Mouse (Mus musculus) spleen, postnatal 10 days (tissue): Measurements from ENCODE around the gene Ebf4.

Experiments used
- DNase-seq, 2 experiments: peaks; one replicate each; pipeline ENCODE4 v3.0.0; 2021 to 2022; ENCODE audit warnings: low spot score in 2 of 2

Ebf4 gene

DNA sequence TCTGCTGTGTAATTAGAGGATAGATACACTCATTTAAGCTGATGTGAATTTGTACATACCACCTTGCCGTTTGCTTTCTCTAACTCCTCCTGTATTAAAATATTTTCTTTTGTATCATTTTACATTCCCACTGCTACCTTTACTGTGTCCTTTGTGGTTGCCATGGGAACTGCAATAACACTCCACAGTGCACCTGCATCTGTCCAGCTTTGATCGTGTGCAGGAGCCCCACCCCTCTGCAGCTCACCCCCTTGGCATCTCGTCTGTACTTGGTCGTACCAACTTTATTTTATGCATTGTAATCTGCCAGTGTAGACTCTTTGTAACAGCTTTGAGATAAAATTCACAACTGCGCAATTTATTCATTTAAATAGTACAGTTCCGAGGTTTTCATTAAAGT is 88.9 kb downstream of the Ebf4 start:
- no peak for DNase-seq

DNA sequence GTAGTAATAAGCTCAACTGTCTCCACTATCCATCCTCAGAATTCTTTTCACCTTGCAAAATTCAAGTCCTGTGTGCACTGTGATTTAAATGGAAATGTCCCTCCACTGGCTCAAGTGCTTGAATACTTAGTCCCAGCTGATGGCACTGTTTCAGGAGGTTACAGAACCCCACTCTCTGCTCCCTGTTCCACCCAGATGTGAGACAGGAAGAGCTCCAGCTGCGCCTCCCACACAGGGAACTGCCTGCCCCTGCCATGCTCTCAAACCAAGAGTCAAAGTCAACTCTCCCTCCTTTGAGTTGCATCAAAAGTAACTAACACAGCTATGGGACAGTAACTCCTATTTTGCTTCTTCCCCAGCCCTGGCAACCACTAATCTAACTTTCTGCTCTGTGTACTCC is 91.2 kb downstream of the Ebf4 start:
- DNase-seq: no peak

DNA sequence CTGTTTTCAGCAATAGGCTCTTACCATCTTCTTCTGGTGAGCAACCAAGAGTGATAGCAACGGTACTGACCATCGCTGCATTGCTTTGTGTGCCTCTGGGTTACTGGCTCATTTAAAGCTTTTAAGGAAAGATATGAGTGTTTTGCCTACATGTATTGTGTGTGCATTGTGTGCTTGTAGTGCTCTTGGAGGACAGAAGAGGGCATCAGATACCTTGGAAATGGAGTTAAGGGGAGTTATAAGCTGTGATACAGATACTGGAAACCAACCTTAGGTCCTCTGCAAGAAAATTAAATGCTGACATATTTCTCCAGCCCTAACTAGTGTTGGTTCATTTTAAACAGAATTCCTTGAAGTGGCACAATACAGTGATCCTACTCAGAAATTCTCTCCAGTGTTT is 93.8 kb downstream of the Ebf4 start:
- no peak for DNase-seq

- no peak for DNase-seq
Observed at GRCm38 (mm10) chr2:130390993-130391625, 96.1 kb downstream of the Ebf4 start.

DNA sequence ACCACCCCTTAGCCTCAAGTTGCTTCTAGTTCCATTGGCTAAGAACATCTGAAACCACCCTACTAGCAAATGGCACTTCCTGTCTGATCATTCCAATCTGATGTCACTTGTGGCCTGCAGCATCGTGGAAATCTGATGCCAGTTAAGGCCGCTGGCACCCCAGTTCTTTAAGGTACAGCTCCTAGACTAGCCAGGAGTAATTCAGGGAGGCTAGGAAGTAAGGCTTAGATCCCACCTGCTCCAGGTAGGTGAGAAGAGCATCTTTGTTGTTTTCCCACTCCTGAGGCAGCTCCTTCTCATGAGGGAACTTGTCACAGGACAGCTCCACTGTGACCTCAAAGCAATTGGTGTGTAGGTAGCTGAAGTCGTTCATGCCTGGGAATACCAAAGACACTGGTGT is 97.9 kb downstream of the Ebf4 start:
- no peak for DNase-seq

GRCm38 (mm10) chr2:130395696-130396095 is 100.7 kb downstream of the Ebf4 start:
- no peak for DNase-seq

DNA sequence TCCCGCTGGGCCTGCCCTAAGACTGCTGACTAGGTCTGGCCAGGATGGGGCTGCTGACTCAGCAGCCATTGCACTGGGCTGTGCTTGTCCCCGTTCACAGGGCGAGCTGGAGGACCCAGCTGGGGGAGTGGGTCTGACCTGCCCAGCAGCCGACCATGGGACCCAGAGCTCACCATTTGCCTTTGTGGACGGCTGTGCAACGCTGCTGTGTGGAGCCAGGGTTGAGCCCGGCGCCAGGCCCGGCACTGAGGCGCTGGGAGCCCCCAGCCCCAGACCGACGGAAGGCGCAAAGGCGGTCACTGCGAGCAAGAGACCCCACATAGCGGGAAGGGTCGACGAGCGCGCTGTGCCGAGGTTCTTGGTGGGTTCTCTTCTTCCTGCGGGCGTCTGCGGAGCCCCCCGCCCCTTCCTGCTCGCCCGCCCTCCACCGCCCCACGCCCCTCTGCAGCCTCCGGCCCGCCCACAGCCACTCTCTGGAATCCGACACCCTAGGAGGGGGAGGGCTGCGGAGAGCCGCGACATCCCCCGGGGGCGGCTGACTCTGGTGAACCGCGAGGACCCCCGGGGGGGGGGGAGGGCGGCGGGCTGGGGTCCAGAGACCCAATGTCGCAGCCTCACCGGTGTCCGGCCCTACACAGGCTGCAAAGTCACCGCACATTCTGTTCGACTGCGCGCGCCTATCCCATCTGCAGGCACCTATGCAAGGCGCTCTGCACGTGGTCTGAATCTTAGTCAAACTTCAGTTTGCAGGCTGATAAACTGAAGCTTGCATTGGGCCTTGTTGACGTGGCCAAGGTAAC is 102.4 kb downstream of the Ebf4 start, which contains the start of gene Cpxm1:
TSS of gene Cpxm1 (minus strand) at position 389 of the 800 bp plus-strand sequence.
- DNase-seq: no peak

DNA sequence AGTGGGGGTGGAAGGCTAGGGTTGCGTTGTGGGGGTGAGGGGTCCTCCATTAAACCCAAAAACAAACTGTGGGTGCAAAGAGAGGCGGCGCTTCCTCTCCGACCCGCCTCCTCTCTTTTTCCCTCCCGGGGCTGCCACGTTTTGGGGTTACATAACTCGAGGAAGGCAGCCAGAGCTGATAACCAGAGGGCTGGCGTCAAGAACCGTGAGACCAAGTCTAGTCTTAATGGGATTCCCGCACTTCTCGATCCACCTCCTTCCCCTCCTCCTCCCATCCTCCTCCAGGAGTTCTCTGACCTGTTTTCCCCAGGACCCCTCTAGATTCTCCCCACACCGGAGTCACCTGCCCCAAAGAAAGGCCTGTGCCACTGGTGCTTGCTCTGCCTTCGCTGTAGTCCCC is 103.1 kb downstream of the Ebf4 start:
- no peak for DNase-seq

DNA sequence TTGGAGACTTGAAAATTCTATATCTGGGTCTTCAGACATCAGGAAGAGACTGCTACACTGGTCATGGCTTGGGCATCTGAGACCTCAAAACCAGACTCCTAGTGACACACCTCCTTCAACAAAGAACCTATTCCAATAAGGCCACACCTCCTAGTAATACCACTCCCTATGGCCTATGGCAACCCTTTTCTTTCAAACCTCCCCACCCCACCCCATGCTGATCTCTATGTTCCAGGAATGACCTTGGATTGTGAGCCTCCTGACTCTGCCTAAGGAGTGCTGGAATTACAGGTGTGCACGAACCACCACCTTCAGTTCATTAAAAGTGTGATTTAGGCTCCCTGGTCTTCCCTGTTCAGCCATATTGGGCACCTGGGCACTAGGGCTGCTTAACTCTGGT is 105.1 kb downstream of the Ebf4 start:
- no peak for DNase-seq

DNA sequence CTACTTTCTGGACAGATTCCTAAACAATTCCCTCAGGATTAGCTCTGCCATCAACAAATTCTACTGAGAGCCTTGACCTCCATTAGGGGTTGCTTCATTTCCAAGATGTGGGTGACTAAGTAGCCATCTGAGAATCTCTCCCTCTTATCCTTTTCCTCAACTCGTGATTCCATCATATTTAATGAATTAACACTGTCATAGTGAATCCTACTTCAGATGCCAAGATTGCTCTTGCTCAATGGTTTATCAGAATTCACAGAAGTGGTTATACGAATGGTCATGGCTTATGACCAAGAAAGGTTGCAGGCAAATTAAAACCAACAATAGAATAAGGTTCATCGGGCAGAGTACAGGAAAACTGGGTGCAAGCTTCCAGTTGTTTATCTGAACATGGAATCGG is 106.9 kb downstream of the Ebf4 start:
- DNase-seq: no peak

- DNase-seq: no peak
Observed at GRCm38 (mm10) chr2:130404939-130405338, 110.0 kb downstream of the Ebf4 start, which contains the start of the genes Gm28372 and 1700020A23Rik. Gene Gm28372, plus strand, starts transcription at chr2:130405239. Gene 1700020A23Rik, plus strand, starts transcription at chr2:130405259.

DNA sequence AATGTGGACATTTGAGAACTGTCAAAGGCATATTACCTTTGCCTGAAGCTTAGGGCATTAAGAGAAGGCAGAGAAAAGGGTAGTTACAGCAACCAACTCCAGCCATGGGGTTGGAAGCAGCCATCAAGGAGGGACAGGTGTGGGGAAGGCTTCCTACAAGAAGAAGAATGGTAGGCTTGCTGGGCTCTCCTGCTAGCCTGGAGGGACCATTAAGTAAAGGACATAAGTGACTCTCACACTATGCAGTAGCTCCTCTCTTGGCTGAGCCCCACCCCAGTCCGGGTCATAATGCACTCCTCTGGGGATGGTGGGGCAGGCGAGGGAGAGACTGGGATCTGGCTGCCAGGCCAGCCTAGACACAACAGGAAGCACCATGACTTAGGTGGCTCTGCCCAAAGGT is 111.2 kb downstream of the Ebf4 start, which contains the start of gene Tmem239:
TSS of gene Tmem239 (plus strand) at position 301 of the 400 bp plus-strand sequence.
- DNase-seq: no peak

GRCm38 (mm10) chr2:130408194-130408593 is 113.2 kb downstream of the Ebf4 start:
- DNase-seq: no peak

- peak; percentile 62 to 83 for DNase-seq
Observed at GRCm38 (mm10) chr2:130411558-130412495, 116.9 kb downstream of the Ebf4 start.

GRCm38 (mm10) chr2:130412775-130413174 is 117.8 kb downstream of the Ebf4 start:
- no peak for DNase-seq

GRCm38 (mm10) chr2:130414094-130414856 is 119.3 kb downstream of the Ebf4 start:
- DNase-seq: no peak
